Mouse (Mus musculus) hematopoietic multipotent progenitor cell, adult 10-12 weeks (in vitro differentiated cells): Measurements from ENCODE around the gene Hist1h2ae. TPM values are rescaled to one million over a fixed set of nuclear protein-coding genes. Genes with fewer than 3 reads are reported as not detected.

Experiments
- polyA plus RNA-seq: library from polyadenylated mRNA; stranded (reverse); fragments of >175 nt; gene quantifications from 2 replicates; pipeline ENCODE4 v1.2.3, GENCODE M21; 2012; ENCODE audit warnings: low replicate concordance

Hist1h2ae gene
- polyA plus RNA-seq, 1 experiment = 7.7 TPM

Other genes with a start within 250 kb of the Hist1h2ae start
- 0.58 and 1.2 TPM in 2 replicates for gene Zfp322a, start 202.0 kb downstream of the Hist1h2ae start, polyA plus RNA-seq
- 4.2 and 5.2 TPM in 2 replicates for gene Abt1, start 147.4 kb downstream of the Hist1h2ae start, polyA plus RNA-seq
- gene Btn1a1, start 105.3 kb downstream of the Hist1h2ae start, polyA plus RNA-seq = 0.04 TPM in 1 of 2 replicates, not detected in the other
- not detected in 2 replicates for gene Btn2a2, start 82.4 kb downstream of the Hist1h2ae start, polyA plus RNA-seq
- 10.6 and 15.4 TPM in 2 replicates for gene Hist1h4h, start 40.2 kb downstream of the Hist1h2ae start, polyA plus RNA-seq
- 44.2 and 69.4 TPM in 2 replicates for gene Hist1h2af, start 37.3 kb downstream of the Hist1h2ae start, polyA plus RNA-seq
- 1.6 and 7.3 TPM in 2 replicates for gene Hist1h3g, start 35.8 kb downstream of the Hist1h2ae start, polyA plus RNA-seq
- 0.36 and 0.54 TPM in 2 replicates for gene Hist1h2bh, start 27.8 kb downstream of the Hist1h2ae start, polyA plus RNA-seq
- gene Hist1h3f, start 27.2 kb downstream of the Hist1h2ae start, polyA plus RNA-seq = 2.4 and 2.8 TPM in 2 replicates
- gene Hist1h4f, start 19.6 kb downstream of the Hist1h2ae start, polyA plus RNA-seq = 3.8 and 7.2 TPM in 2 replicates
- gene Hist1h1d, start 18.0 kb downstream of the Hist1h2ae start, polyA plus RNA-seq = 0.55 and 0.68 TPM in 2 replicates
- 3.2 and 3.6 TPM in 2 replicates for gene Hist1h3e, start 8.9 kb downstream of the Hist1h2ae start, polyA plus RNA-seq
- 4.5 and 23.6 TPM in 2 replicates for gene Hist1h2bg, start 176 bp upstream of the Hist1h2ae start, polyA plus RNA-seq
- 2.0 and 4.0 TPM in 2 replicates for gene Hist1h2bf, start 3.0 kb upstream of the Hist1h2ae start, polyA plus RNA-seq
- gene Hist1h2ad, start 3.2 kb upstream of the Hist1h2ae start, polyA plus RNA-seq = 2.4 and 2.6 TPM in 2 replicates
- 0.33 and 1.7 TPM in 2 replicates for gene Hist1h3d, start 4.5 kb upstream of the Hist1h2ae start, polyA plus RNA-seq
- gene Hist1h4d, start 10.4 kb upstream of the Hist1h2ae start, polyA plus RNA-seq = 12.3 and 12.6 TPM in 2 replicates
- 1.4 and 1.7 TPM in 2 replicates for gene Hist1h2be, start 49.9 kb upstream of the Hist1h2ae start, polyA plus RNA-seq
- gene Hist1h1e, start 51.3 kb upstream of the Hist1h2ae start, polyA plus RNA-seq = 5.6 and 11.8 TPM in 2 replicates
- gene Hist1h2ac, start 112.7 kb upstream of the Hist1h2ae start, polyA plus RNA-seq = 0.80 and 1.2 TPM in 2 replicates
- gene Hist1h2bc, start 113.0 kb upstream of the Hist1h2ae start, polyA plus RNA-seq = 10.2 and 11.3 TPM in 2 replicates
- not detected in 2 replicates for gene Hist1h1t, start 124.6 kb upstream of the Hist1h2ae start, polyA plus RNA-seq
- 2.4 and 2.5 TPM in 2 replicates for gene Hist1h4c, start 127.2 kb upstream of the Hist1h2ae start, polyA plus RNA-seq
- gene Hfe, start 139.6 kb upstream of the Hist1h2ae start, polyA plus RNA-seq = 12.7 and 34.4 TPM in 2 replicates
- gene Hist1h1c, start 167.6 kb upstream of the Hist1h2ae start, polyA plus RNA-seq = 26.1 and 77.9 TPM in 2 replicates
- gene Hist1h3c, start 174.4 kb upstream of the Hist1h2ae start, polyA plus RNA-seq = 0.55 and 4.8 TPM in 2 replicates
- 3.5 and 6.0 TPM in 2 replicates for gene Hist1h2bb, start 175.5 kb upstream of the Hist1h2ae start, polyA plus RNA-seq
- 4.8 and 6.2 TPM in 2 replicates for gene Hist1h2ab, start 179.9 kb upstream of the Hist1h2ae start, polyA plus RNA-seq
- 4.0 TPM in 1 of 2 replicates, not detected in the other for gene Hist1h3b, start 181.0 kb upstream of the Hist1h2ae start, polyA plus RNA-seq
- 4.4 and 10.3 TPM in 2 replicates for gene Hist1h4b, start 185.8 kb upstream of the Hist1h2ae start, polyA plus RNA-seq
- 5.9 and 9.4 TPM in 2 replicates for gene Hist1h4a, start 190.0 kb upstream of the Hist1h2ae start, polyA plus RNA-seq
- 1.4 and 5.7 TPM in 2 replicates for gene Hist1h3a, start 191.2 kb upstream of the Hist1h2ae start, polyA plus RNA-seq
- gene Hist1h1a, start 192.4 kb upstream of the Hist1h2ae start, polyA plus RNA-seq = 0.40 and 0.81 TPM in 2 replicates
- gene Trim38, start 198.7 kb upstream of the Hist1h2ae start, polyA plus RNA-seq = not detected in 2 replicates
- not detected in 2 replicates for gene Slc17a2, start 235.8 kb upstream of the Hist1h2ae start, polyA plus RNA-seq